Mouse (Mus musculus) testis, adult 2 months (tissue): ENCODE measurements at regions not wholly inside any gene's neighbourhood (a gene's known extent, or its start where the extent isn't known, plus 50 kb on each side); places are given as distances from the start of the nearest gene placed in this dataset.

Experiments
- CTCF ChIP-seq: fragments of 200-500 bp; IDR thresholded peaks from 2 replicates; pipeline ENCODE4 v1.5.1; 2012; ENCODE audit warnings: low read depth, mild to moderate bottlenecking, inconsistent platforms, low read length, moderate library complexity; ENCODE audit not compliant: control insufficient read depth, insufficient read depth, insufficient replicate concordance
- POLR2A ChIP-seq: fragments of 200-500 bp; IDR thresholded peaks from 2 replicates; pipeline ENCODE4 v1.6.1; 2012; ENCODE audit warnings: low read depth, mild to moderate bottlenecking, inconsistent platforms, low read length, moderate library complexity; ENCODE audit not compliant: control insufficient read depth

GRCm38 (mm10) chr1:34677832-34678733 lies 98.6 kb downstream of the Amer3 start:
- TF ChIP-seq POLR2A (no peak), CTCF (no peak)
